Mouse (Mus musculus) MEL (cell line): ENCODE measurements around the gene Tubal3.

Source experiments
- CHD2 ChIP-seq: IDR thresholded peaks from 2 replicates; pipeline ENCODE4 v1.6.1; 2011; ENCODE audit warnings: low read length, improper control_type of control experiment
- CTCF ChIP-seq, 3 experiments: IDR thresholded peaks in 2 of 3; conservative IDR thresholded peaks in 1 of 3; 2 replicates each; pipeline ENCODE4 v1.5.1; 2011 to 2012; ENCODE audit warnings: low read length in 3 of 3, low read depth in 2 of 3, mild to moderate bottlenecking in 2 of 3, improper control_type of control experiment in 1 of 3, inconsistent platforms in 1 of 3, mixed read lengths in 1 of 3, moderate library complexity in 1 of 3; ENCODE audit not compliant: control insufficient read depth in 1 of 3, insufficient read depth in 1 of 3, poor library complexity in 1 of 3, severe bottlenecking in 1 of 3
- EP300 ChIP-seq, 2 experiments: IDR thresholded peaks; 2 replicates each; pipeline ENCODE4 v1.6.1; 2011; ENCODE audit warnings: improper control_type of control experiment in 2 of 2, low read length in 2 of 2, low read depth in 1 of 2, mild to moderate bottlenecking in 1 of 2
- GABPA ChIP-seq: IDR thresholded peaks from 2 replicates; pipeline ENCODE4 v1.6.1; 2012; ENCODE audit warnings: low read depth, mild to moderate bottlenecking, inconsistent platforms, low read length, improper control_type of control experiment, moderate library complexity
- JUND ChIP-seq: IDR thresholded peaks from 2 replicates; pipeline ENCODE4 v1.6.1; 2011; ENCODE audit warnings: low read depth, mild to moderate bottlenecking, improper control_type of control experiment, low read length
- MEF2A ChIP-seq: IDR thresholded peaks from 2 replicates; pipeline ENCODE4 v1.6.1; 2014; ENCODE audit warnings: low read depth, mild to moderate bottlenecking, inconsistent platforms, low read length, improper control_type of control experiment; ENCODE audit not compliant: poor library complexity, insufficient replicate concordance, severe bottlenecking; ENCODE audit errors: extremely low read depth
- POLR2A ChIP-seq, 2 experiments: IDR thresholded peaks; 2 replicates each; pipeline ENCODE4 v1.6.1; 2011 to 2012; ENCODE audit warnings: low read length in 2 of 2, mild to moderate bottlenecking in 2 of 2, control low read depth in 1 of 2, improper control_type of control experiment in 1 of 2, low read depth in 1 of 2, moderate library complexity in 1 of 2; ENCODE audit not compliant: control insufficient read depth in 1 of 2, insufficient read depth in 1 of 2, poor library complexity in 1 of 2
- RAD21 ChIP-seq: IDR thresholded peaks from 2 replicates; pipeline ENCODE4 v1.6.1; 2011; ENCODE audit warnings: mild to moderate bottlenecking, low read depth, low read length, improper control_type of control experiment
- SIN3A ChIP-seq: IDR thresholded peaks from 2 replicates; pipeline ENCODE4 v1.6.1; 2012; ENCODE audit warnings: low read length, improper control_type of control experiment, inconsistent platforms
- TAL1 ChIP-seq: IDR thresholded peaks from 2 replicates; pipeline ENCODE4 v1.6.1; 2012; ENCODE audit warnings: mild to moderate bottlenecking, inconsistent platforms, low read length, moderate library complexity, mixed read lengths
- TCF12 ChIP-seq: IDR thresholded peaks from 2 replicates; pipeline ENCODE4 v1.6.1; 2014; ENCODE audit warnings: low read depth, mild to moderate bottlenecking, inconsistent platforms, low read length, improper control_type of control experiment, moderate library complexity
- USF2 ChIP-seq, 2 experiments: IDR thresholded peaks; 2 replicates each; pipeline ENCODE4 v1.6.1; 2011 to 2012; ENCODE audit warnings: improper control_type of control experiment in 2 of 2, low read length in 2 of 2, borderline replicate concordance in 1 of 2, inconsistent platforms in 1 of 2, low read depth in 1 of 2, mild to moderate bottlenecking in 1 of 2; ENCODE audit not compliant: insufficient read depth in 1 of 2

GRCm38 (mm10) chr13:3944699-3945098 is 26.6 kb downstream of the Tubal3 start:
- no peak for TF ChIP-seq USF2 (IDR thresholded peaks at IDR 0.05; ENCODE audit: borderline replicate concordance in 1 of 2, insufficient read depth in 1 of 2, low read depth in 1 of 2, low read length in 2 of 2)
- TF ChIP-seq SIN3A, result no peak
- TF ChIP-seq EP300 (IDR thresholded peaks at IDR 0.05; ENCODE audit: low read depth in 1 of 2, low read length in 2 of 2), result no peak
- no peak for TF ChIP-seq JUND
- no peak for TF ChIP-seq RAD21
- TF ChIP-seq TAL1, result no peak
- no peak for TF ChIP-seq POLR2A (IDR thresholded peaks at IDR 0.05; ENCODE audit: control insufficient read depth in 1 of 2, insufficient read depth in 1 of 2, low read depth in 1 of 2, low read length in 2 of 2, poor library complexity in 1 of 2)
- no peak for TF ChIP-seq CHD2
- no peak for TF ChIP-seq CTCF (IDR thresholded peaks at IDR 0.05 in 2 of 3, conservative IDR thresholded peaks at IDR 0.05 in 1 of 3; ENCODE audit: control insufficient read depth in 1 of 3, insufficient read depth in 1 of 3, low read depth in 2 of 3, low read length in 3 of 3, poor library complexity in 1 of 3, severe bottlenecking in 1 of 3)
- no peak for TF ChIP-seq GABPA
- TF ChIP-seq TCF12, result no peak
- TF ChIP-seq MEF2A, result no peak
